Mouse (Mus musculus): ENCODE results near the gene Gm42906.

Gm42906 gene

GRCm38 (mm10) chr5:151027171-151027570 is 400.8 kb downstream of the Gm42906 start:
- in situ Hi-C loops (cut with MseI, MboI), result no loop called here

- in situ Hi-C loops (cut with MseI, MboI), result no loop called here
Measured at GRCm38 (mm10) chr5:151026069-151026468, 401.9 kb downstream of the Gm42906 start.

- in situ Hi-C loops (cut with MseI, MboI), result no loop called here
Measured at GRCm38 (mm10) chr5:151024483-151024882, 403.5 kb downstream of the Gm42906 start.

- in situ Hi-C loops (cut with MseI, MboI), result no loop called here
Measured at GRCm38 (mm10) chr5:151023461-151023860, 404.5 kb downstream of the Gm42906 start.

- in situ Hi-C loops (cut with MseI, MboI), result no loop called here
Measured at GRCm38 (mm10) chr5:151022939-151023338, 405.0 kb downstream of the Gm42906 start.

- in situ Hi-C loops (cut with MseI, MboI), result no loop called here
Measured at GRCm38 (mm10) chr5:151022026-151022425, 405.9 kb downstream of the Gm42906 start.

- in situ Hi-C loops (cut with MseI, MboI), result no loop called here
Measured at GRCm38 (mm10) chr5:151020831-151021230, 407.1 kb downstream of the Gm42906 start.

- in situ Hi-C loops (cut with MseI, MboI), result no loop called here
Measured at GRCm38 (mm10) chr5:151020031-151020820, 407.7 kb downstream of the Gm42906 start.

GRCm38 (mm10) chr5:151018959-151019358 is 409.0 kb downstream of the Gm42906 start:
- in situ Hi-C loops (cut with MseI, MboI), result no loop called here

- in situ Hi-C loops (cut with MseI, MboI), result no loop called here
Measured at GRCm38 (mm10) chr5:151018450-151018849, 409.5 kb downstream of the Gm42906 start.

All from mouse trophoblast stem cell (cell line).